Mouse (Mus musculus) heart, embryonic 11.5 days (tissue): ENCODE results near the gene Skap1. TPM values are rescaled to one million over a fixed set of nuclear protein-coding genes. Genes with fewer than 3 reads are reported as not detected.
A peak's percentile ranks its signal among the peaks of the same experiment; 100 is the strongest.

Source experiments
- ATAC-seq: fragments of 200-750 bp; cut with Nextera tagmentation; replicated peaks from 2 replicates; pipeline ENCODE4 v1.8.0; 2017; ENCODE audit warnings: moderate library complexity; ENCODE audit not compliant: insufficient number of reproducible peaks, low FRiP score, low TSS enrichment
- H3K27ac ChIP-seq: fragments of 300-500 bp; sonication (generic); 2 replicates; pipeline ENCODE4 v1.5.1; 2014; ENCODE audit warnings: mild to moderate bottlenecking, low read depth, low read length
- H3K27me3 ChIP-seq: fragments of 300-500 bp; sonication (generic); 2 replicates; pipeline ENCODE4 v1.6.1; 2014; ENCODE audit warnings: mild to moderate bottlenecking, low read length, mixed read lengths; ENCODE audit not compliant: control insufficient read depth, insufficient read depth
- H3K36me3 ChIP-seq: fragments of 300-500 bp; sonication (generic); 2 replicates; pipeline ENCODE4 v1.6.1; 2014; ENCODE audit warnings: mild to moderate bottlenecking, low read length, moderate library complexity, mixed read lengths; ENCODE audit not compliant: control insufficient read depth, insufficient read depth
- H3K4me1 ChIP-seq: fragments of 300-500 bp; sonication (generic); 2 replicates; pipeline ENCODE4 v1.6.1; 2014; ENCODE audit warnings: low read length; ENCODE audit not compliant: control insufficient read depth, insufficient read depth
- H3K4me2 ChIP-seq: fragments of 300-500 bp; sonication (generic); 2 replicates; pipeline ENCODE4 v1.6.1; 2014; ENCODE audit warnings: mild to moderate bottlenecking, moderate library complexity
- H3K4me3 ChIP-seq: fragments of 300-500 bp; sonication (generic); 2 replicates; pipeline ENCODE4 v1.5.1; 2014; ENCODE audit warnings: low read depth, low read length
- H3K9ac ChIP-seq: fragments of 300-500 bp; sonication (generic); 2 replicates; pipeline ENCODE4 v1.6.1; 2014; ENCODE audit warnings: mild to moderate bottlenecking, low read depth, low read length, moderate library complexity
- H3K9me3 ChIP-seq: fragments of 300-500 bp; sonication (generic); replicated peaks from 2 replicates; pipeline ENCODE4 v1.6.1; 2016; ENCODE audit warnings: low read length; ENCODE audit not compliant: control insufficient read depth
- WGBS: fragments of 180-500 bp; shearing (Covaris S2); extraction: QIAGEN DNeasy Blood & Tissue Kit; methylation state at CpG from one replicate; pipeline ENCODE4 v1.1.7; 2014; ENCODE audit not compliant: insufficient replicate concordance; 5-methylcytosine and 5-hydroxymethylcytosine counted together
- polyA plus RNA-seq: library from polyadenylated mRNA; unstranded; fragments of >200 nt; fragmentation: Nextera tagmentation; extraction: Ambion mirVana; gene quantifications from 2 replicates; pipeline ENCODE4 v1.2.1, GENCODE M21; 2014

Gene Skap1
- polyA plus RNA-seq, 1 experiment from 2014 or later: 0.46 TPM

DNA sequence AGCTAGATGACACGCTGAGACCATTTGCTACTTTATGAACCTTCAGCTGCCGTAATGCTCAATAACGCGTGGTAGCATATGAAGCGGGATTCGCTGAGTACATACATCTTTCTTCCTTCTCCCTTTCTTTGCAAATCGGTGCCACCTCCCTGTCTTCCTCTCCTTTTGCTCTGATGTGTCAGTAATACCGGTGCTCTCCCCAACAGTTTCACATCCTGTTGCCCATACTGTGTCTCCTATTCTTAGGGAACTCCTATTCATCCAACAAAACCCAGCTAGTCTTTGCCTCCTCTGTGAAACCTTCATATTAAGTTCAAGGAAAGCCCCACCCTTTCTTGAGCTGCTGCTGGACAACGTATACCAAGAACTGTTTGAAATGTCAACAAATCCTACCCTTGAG lies 187.5 kb downstream of the Skap1 start:
- Histone ChIP-seq H3K9ac (no peak overlapping the region), H3K9me3 (no peaks in the 10 kb centered on the region), H3K27me3 (0 out of 2 replicates have a peak, but pooled peaks cover 2% of the 10 kb centered on the region), H3K4me1 (no peaks in the 10 kb centered on the region), H3K4me2 (no peak overlapping the region), H3K27ac (no peak overlapping the region), H3K36me3 (no peaks in the 10 kb centered on the region), H3K4me3 (no peak overlapping the region)
- ATAC-seq: no peak
- WGBS: 81% methylated on average over 9 of the region's 9 CpGs

- ATAC-seq: no peak
Observed at GRCm38 (mm10) chr11:96653867-96654266, 189.5 kb downstream of the Skap1 start.

DNA sequence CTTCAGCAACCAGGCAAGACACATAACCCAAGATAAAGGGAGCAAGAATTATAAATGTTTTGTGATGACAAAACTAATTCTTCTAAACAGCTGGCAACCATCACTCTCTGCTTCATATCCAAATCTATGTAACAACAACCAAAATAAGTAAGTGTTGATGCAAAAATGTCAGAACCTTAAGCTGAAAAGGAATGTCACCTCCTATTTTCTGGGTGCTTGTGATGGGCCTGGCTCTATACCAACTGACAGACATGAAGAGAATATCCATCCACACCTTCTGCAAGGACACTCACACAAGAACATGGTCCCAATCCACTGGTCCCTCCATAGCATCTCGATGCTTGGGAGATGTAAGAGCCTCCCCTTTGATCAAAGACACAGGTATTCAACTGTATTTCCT lies 194.0 kb downstream of the Skap1 start:
- Histone ChIP-seq H3K9ac (no peak overlapping the region), H3K4me1 (no peaks in the 10 kb centered on the region), H3K4me2 (no peak overlapping the region), H3K27ac (no peak overlapping the region), H3K9me3 (no peaks in the 10 kb centered on the region), H3K27me3 (peaks cover 5% of the 10 kb centered on the region), H3K36me3 (no peaks in the 10 kb centered on the region), H3K4me3 (no peak overlapping the region)
- no peak for ATAC-seq
- 74% methylated on average over 1 of the region's 1 CpGs for WGBS

More at GRCm38 (mm10) chr11:96653867-96654266, 189.5 kb downstream of the Skap1 start:
- 78% methylated on average over 8 of the region's 8 CpGs for WGBS
- H3K9me3 ChIP-seq: no peaks in the 10 kb centered on the region
- no peak overlapping the region for H3K27ac ChIP-seq
- no peak overlapping the region for H3K9ac ChIP-seq
- peaks cover 2% of the 10 kb centered on the region; the same call in 1 of the 2 replicates for H3K27me3 ChIP-seq
- no peaks in the 10 kb centered on the region for H3K4me1 ChIP-seq
- H3K4me3 ChIP-seq: no peak overlapping the region
- H3K36me3 ChIP-seq: no peaks in the 10 kb centered on the region
- no peak overlapping the region for H3K4me2 ChIP-seq

- ATAC-seq: no peak
- 65% methylated on average over 3 of the region's 3 CpGs for WGBS
- no peak overlapping the region for H3K9ac ChIP-seq
Observed at GRCm38 (mm10) chr11:96666924-96667323, 202.5 kb downstream of the Skap1 start.

DNA sequence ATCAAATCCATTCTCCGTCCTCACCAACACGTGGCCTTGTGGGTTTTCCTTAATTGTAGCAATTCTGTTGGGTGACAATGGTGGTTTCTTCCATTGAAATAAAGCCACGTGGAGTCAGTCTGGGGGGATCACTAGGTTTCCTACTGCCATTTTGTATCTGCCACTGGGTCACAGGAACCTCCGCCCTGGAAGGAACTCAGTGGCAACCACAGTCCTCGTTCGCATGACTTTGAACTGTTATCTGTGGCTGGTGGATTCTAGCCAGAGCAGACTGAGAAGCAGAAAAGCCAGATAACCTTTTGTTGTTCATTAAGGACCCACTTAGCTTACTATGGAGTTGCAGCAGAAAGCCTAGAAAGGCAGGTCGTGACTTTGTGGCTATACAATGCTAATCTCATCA lies 204.0 kb downstream of the Skap1 start:
- Histone ChIP-seq H3K9me3 (no peaks in the 10 kb centered on the region), H3K27me3 (0 out of 2 replicates have a peak, but pooled peaks cover 3% of the 10 kb centered on the region), H3K4me1 (no peaks in the 10 kb centered on the region; the same call in 1 of the 2 replicates), H3K4me2 (no peak overlapping the region), H3K27ac (no peak overlapping the region), H3K36me3 (no peaks in the 10 kb centered on the region), H3K9ac (no peak overlapping the region), H3K4me3 (no peak overlapping the region)
- ATAC-seq: no peak
- WGBS: 41% methylated on average over 7 of the region's 7 CpGs

More at GRCm38 (mm10) chr11:96666924-96667323, 202.5 kb downstream of the Skap1 start:
- Histone ChIP-seq H3K9me3 (no peaks in the 10 kb centered on the region), H3K4me3 (no peak overlapping the region), H3K36me3 (no peaks in the 10 kb centered on the region), H3K27me3 (peaks cover 3% of the 10 kb centered on the region; the same call in 1 of the 2 replicates), H3K4me1 (no peaks in the 10 kb centered on the region; the same call in 1 of the 2 replicates), H3K27ac (no peak overlapping the region), H3K4me2 (no peak overlapping the region)

GRCm38 (mm10) chr11:96673792-96674191 lies 209.4 kb downstream of the Skap1 start:
- Histone ChIP-seq H3K36me3 (no peaks in the 10 kb centered on the region), H3K4me3 (peak overlapping the region; percentile 18; the same call in 1 of the 2 replicates), H3K4me1 (peaks cover 5% of the 10 kb centered on the region), H3K9ac (peak overlapping the region; percentile 43; the same call in 1 of the 2 replicates), H3K27me3 (peaks cover 8% of the 10 kb centered on the region), H3K9me3 (no peaks in the 10 kb centered on the region), H3K4me2 (peak overlapping the region; percentile 61), H3K27ac (no peak overlapping the region)
- WGBS: 3% methylated on average over 6 of the region's 6 CpGs
- no peak; the same call in 1 of the 2 replicates for ATAC-seq

DNA sequence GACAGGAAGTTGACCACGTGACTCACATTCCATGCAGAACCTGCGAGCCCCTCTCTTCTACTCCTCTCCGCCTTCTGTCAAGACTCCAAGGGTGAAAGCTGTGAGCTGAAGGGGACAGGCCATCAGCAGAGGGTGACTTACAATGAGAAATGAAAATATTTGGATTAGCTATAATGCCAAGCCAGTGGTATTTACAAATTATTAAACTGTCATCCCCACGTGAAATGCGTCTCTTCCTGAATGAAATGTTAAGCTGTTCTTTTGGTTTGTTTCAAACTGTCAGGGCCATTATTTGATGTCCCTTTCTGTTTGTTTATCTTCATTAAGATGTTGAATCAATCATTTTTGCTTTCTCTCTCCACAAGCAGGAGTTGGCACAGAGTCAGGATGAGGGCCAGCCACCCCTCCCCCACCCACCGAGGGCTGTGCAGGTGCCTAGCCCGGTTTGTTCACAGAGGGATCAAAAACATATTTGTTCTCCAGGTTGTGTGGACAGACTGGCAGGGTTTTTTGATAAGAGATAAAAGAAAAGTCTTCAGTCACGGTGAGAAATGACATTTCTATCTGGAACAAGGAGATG lies 210.5 kb downstream of the Skap1 start:
- Histone ChIP-seq H3K4me2 (0 out of 2 replicates have a peak overlapping the region, but pooled peaks have one; percentile 6), H3K9me3 (no peaks in the 10 kb centered on the region), H3K4me1 (peaks cover 5% of the 10 kb centered on the region), H3K36me3 (no peaks in the 10 kb centered on the region), H3K4me3 (no peak overlapping the region), H3K27me3 (peaks cover 8% of the 10 kb centered on the region), H3K9ac (no peak overlapping the region), H3K27ac (no peak overlapping the region)
- no peak for ATAC-seq
- WGBS: 32% methylated on average over 8 of the region's 8 CpGs

DNA sequence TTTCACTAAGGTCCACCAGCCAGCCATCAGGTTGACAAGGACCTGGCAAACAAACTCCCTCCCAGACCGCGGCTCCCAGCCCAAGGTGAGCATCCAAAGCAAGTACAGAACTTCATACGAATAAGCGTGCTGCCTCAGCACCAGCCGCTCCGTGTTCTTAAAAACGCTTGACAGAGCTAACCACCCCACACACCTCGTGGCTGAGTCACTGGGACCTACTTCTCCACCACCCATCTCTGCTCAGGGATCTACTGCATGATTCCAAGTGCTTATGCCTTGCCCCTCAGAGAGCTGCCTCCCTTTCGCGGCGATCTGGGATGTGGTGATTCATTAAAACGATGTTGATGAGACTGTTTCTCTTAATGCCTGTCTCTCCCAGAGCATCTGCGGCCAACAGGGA lies 213.6 kb downstream of the Skap1 start:
- no peak overlapping the region for H3K4me3 ChIP-seq
- H3K9me3 ChIP-seq: no peaks in the 10 kb centered on the region
- WGBS: 85% methylated on average over 13 of the region's 13 CpGs
- H3K9ac ChIP-seq: no peak overlapping the region
- no peak for ATAC-seq
- peaks cover 5% of the 10 kb centered on the region for H3K4me1 ChIP-seq
- H3K4me2 ChIP-seq: no peak overlapping the region
- H3K27me3 ChIP-seq: peaks cover 5% of the 10 kb centered on the region
- no peaks in the 10 kb centered on the region for H3K36me3 ChIP-seq
- H3K27ac ChIP-seq: no peak overlapping the region

DNA sequence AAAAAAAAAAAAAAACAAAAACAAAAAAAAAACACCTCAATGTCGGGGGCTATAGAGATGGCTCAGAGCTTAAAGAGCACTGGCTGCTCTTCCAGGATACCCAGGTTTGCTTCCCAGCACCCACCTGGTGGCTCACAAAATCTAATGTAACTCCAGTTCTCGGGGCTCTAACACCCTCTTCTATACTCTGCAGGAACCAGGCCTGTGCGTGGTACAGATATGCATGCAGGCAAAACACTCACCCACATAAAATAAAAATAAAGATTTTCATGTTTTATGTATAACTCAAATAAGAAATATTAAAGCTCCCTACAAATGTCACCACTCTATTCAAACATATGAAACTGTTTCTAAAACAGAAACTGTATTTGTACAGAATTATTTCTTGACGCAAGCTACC lies 214.6 kb downstream of the Skap1 start:
- Histone ChIP-seq H3K4me2 (no peak overlapping the region), H3K4me3 (no peak overlapping the region), H3K4me1 (peaks cover 5% of the 10 kb centered on the region), H3K27me3 (peaks cover 5% of the 10 kb centered on the region), H3K9ac (no peak overlapping the region), H3K36me3 (no peaks in the 10 kb centered on the region), H3K27ac (no peak overlapping the region), H3K9me3 (no peaks in the 10 kb centered on the region)
- no peak for ATAC-seq
- WGBS: 77% methylated on average over 4 of the region's 4 CpGs
